Comparison of ENCODE assay signal across 13 mouse cellular contexts in the genomic region with DNA sequence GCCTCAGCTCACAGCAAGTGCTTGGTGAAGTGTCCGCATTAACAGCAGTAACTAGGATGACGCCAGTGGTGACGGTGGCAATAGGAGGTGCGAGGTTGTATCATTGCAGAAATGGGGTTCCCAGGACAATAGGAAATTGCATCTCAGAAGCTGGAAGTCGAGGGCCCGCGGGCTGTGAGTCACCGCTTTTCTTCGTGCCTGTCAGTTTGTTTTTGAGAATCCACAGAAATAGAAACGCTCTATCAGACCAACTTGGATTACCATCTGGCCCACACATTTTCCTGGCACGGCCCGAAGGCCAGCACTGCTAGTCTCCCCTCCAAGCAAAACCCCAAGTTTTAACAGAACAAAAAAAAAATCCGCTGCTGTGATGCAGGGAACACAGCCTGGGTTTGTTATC.
A peak's percentile ranks its signal among the peaks of the same experiment; 100 is the strongest.
DNase-seq lines count a peak whose midpoint lies in the region; ATAC-seq and TF ChIP-seq lines count a peak whose summit lies in the region.
"Had no signal": no experiment of that assay in that cellular context is flagged by ENCODE, and none has a peak within 500 bp of the region (broad histone marks: within the 10 kb centered on the region; RNA-seq: fewer than 3 reads in every experiment).

No protein-coding gene starts in this region.

- ATAC-seq in forebrain, embryonic 15.5 days (replicated peaks), result no peak
- ATAC-seq: hindbrain, postnatal 0 days; liver, postnatal 0 days had no signal

- peak overlapping the region; percentile 63 for H3K27ac ChIP-seq in forebrain, embryonic 15.5 days (replicated peaks)
- no peak overlapping the region for H3K27ac ChIP-seq in forebrain, embryonic 10.5 days
- no peak overlapping the region; the same call in 1 of the 2 replicates for H3K27ac ChIP-seq in left cerebral cortex, adult 2 months
- no peak overlapping the region for H3K27ac ChIP-seq in kidney, adult 2 months (ENCODE audit: insufficient read depth, low read depth, low read length)
- H3K27ac ChIP-seq in thymus, adult 2 months (ENCODE audit: control insufficient read depth, insufficient read depth, low read length), result no peak overlapping the region
- H3K27ac ChIP-seq: gastrocnemius, adult 2 months; hindbrain, postnatal 0 days; midbrain, embryonic 10.5 days had no signal

- H3K36me3 ChIP-seq in forebrain, embryonic 15.5 days, result no peaks in the 10 kb centered on the region
- no peaks in the 10 kb centered on the region for H3K36me3 ChIP-seq in forebrain, embryonic 10.5 days (replicated peaks)
- H3K36me3 ChIP-seq in kidney, adult 2 months (ENCODE audit: control insufficient read depth, insufficient read depth, low read length), result no peaks in the 10 kb centered on the region
- H3K36me3 ChIP-seq in thymus, adult 2 months (ENCODE audit: control insufficient read depth, insufficient read depth, low read length), result no peaks in the 10 kb centered on the region
- H3K36me3 ChIP-seq: midbrain, embryonic 10.5 days had no signal

- H3K9ac ChIP-seq in forebrain, embryonic 15.5 days (replicated peaks), result no peak overlapping the region
- H3K9ac ChIP-seq: liver, postnatal 0 days had no signal

- H3K4me2 ChIP-seq in forebrain, embryonic 15.5 days (replicated peaks), result no peak overlapping the region

- H3K4me3 ChIP-seq in forebrain, embryonic 15.5 days, result no peak overlapping the region
- H3K4me3 ChIP-seq in forebrain, embryonic 10.5 days, result no peak overlapping the region
- H3K4me3 ChIP-seq in left cerebral cortex, adult 2 months, result no peak overlapping the region
- H3K4me3 ChIP-seq in kidney, adult 2 months (ENCODE audit: insufficient read depth, low read depth, low read length), result no peak overlapping the region
- no peak overlapping the region for H3K4me3 ChIP-seq in thymus, adult 2 months (ENCODE audit: control insufficient read depth, insufficient read depth, low read length)
- H3K4me3 ChIP-seq: gastrocnemius, adult 2 months; midbrain, embryonic 10.5 days had no signal

- TF ChIP-seq POLR2A in kidney, adult 2 months (IDR thresholded peaks at IDR 0.05; ENCODE audit: low read depth, low read length), result no peak
- no peak for TF ChIP-seq POLR2A in thymus, adult 2 months (IDR thresholded peaks at IDR 0.05; ENCODE audit: control insufficient read depth, extremely low read depth, insufficient read depth, low read length, poor library complexity)

- DNase-seq in forebrain, embryonic 10.5 days (ENCODE audit: extremely low spot score, low spot score), result no peak
- peak; percentile 32 to 35 for DNase-seq in frontal cortex, postnatal 10 days (ENCODE audit: low spot score in 2 of 2)
- DNase-seq in left cerebral cortex, adult 2 months (ENCODE audit: extremely low spot score in 1 of 2, low spot score in 2 of 2), result peak; percentile 42 to 46
- DNase-seq in right cerebral cortex, postnatal 4 days, result peak; percentile 37
- no peak for DNase-seq in kidney, adult 2 months
- no peak for DNase-seq in kidney, adult 8-10 months
- DNase-seq in thymus, adult 2 months, result no peak
- DNase-seq: adrenal gland, postnatal 10 days; gastrocnemius, adult 2 months; liver, postnatal 0 days had no signal

- TF ChIP-seq CTCF in left cerebral cortex, adult 2 months (IDR thresholded peaks at IDR 0.05), result no peak
- no peak for TF ChIP-seq CTCF in kidney, adult 2 months (conservative IDR thresholded peaks at IDR 0.05; ENCODE audit: insufficient read depth, insufficient read length, low read depth, low read length)
- TF ChIP-seq CTCF in thymus, adult 2 months (IDR thresholded peaks at IDR 0.05; ENCODE audit: borderline replicate concordance, control insufficient read depth, extremely low read depth, insufficient read depth, low read length, poor library complexity), result no peak

- no peaks in the 10 kb centered on the region for H3K9me3 ChIP-seq in forebrain, embryonic 15.5 days
- H3K9me3 ChIP-seq in forebrain, embryonic 10.5 days, result no peaks in the 10 kb centered on the region
- H3K9me3 ChIP-seq: midbrain, embryonic 10.5 days had no signal

- 68% methylated on average over 13 of the region's 13 CpGs for WGBS in forebrain, embryonic 15.5 days
- WGBS in forebrain, embryonic 10.5 days, result 93% methylated on average over 13 of the region's 13 CpGs
- WGBS in kidney, adult 2 months, result 91% methylated on average over 13 of the region's 13 CpGs
- WGBS in thymus, adult 2 months, result 96% methylated on average over 13 of the region's 13 CpGs

- intact Hi-C loops in left cerebral cortex, adult 2 months (cut with DNase I), result no loop called here

- H3K27me3 ChIP-seq in forebrain, embryonic 15.5 days, result no peaks in the 10 kb centered on the region
- H3K27me3 ChIP-seq in forebrain, embryonic 10.5 days (ENCODE audit: poor library complexity, severe bottlenecking), result no peaks in the 10 kb centered on the region
- no peaks in the 10 kb centered on the region for H3K27me3 ChIP-seq in kidney, adult 2 months (replicated peaks; ENCODE audit: control insufficient read depth, insufficient read depth, low read length)
- H3K27me3 ChIP-seq in thymus, adult 2 months (ENCODE audit: control insufficient read depth, insufficient read depth, low read length), result no peaks in the 10 kb centered on the region

- peaks cover 12% of the 10 kb centered on the region for H3K4me1 ChIP-seq in forebrain, embryonic 15.5 days
- H3K4me1 ChIP-seq in forebrain, embryonic 10.5 days, result peaks cover 13% of the 10 kb centered on the region
- H3K4me1 ChIP-seq in kidney, adult 2 months (ENCODE audit: control insufficient read depth, insufficient read depth, low read length), result no peaks in the 10 kb centered on the region
- peaks cover 4% of the 10 kb centered on the region for H3K4me1 ChIP-seq in thymus, adult 2 months (replicated peaks; ENCODE audit: control insufficient read depth, insufficient read depth, low read length)
- H3K4me1 ChIP-seq: midbrain, embryonic 10.5 days had no signal

Comparison
In these comparisons a context has a peak if more than half of its experiments do, and no peak if none do; other contexts are left out.
1. DNase-seq: peak in frontal cortex, postnatal 10 days (2 of 2), left cerebral cortex, adult 2 months (2 of 2) and right cerebral cortex, postnatal 4 days (single experiment); none in forebrain, embryonic 10.5 days (single experiment), kidney, adult 2 months (single experiment), kidney, adult 8-10 months (0 of 2) and thymus, adult 2 months (single experiment).